In genomic region chr9:108290016-108290750, GRCm38 (mm10) we compare ENCODE assay signal across 7 mouse cellular contexts. TPM values are rescaled to one million over a fixed set of nuclear protein-coding genes. Genes with fewer than 3 reads are reported as not detected.
DNase-seq lines count a peak whose midpoint lies in the region; ATAC-seq lines count a peak whose summit lies in the region.

TSS of gene Nicn1 (plus strand) at chr9:108290429.

- peak; percentile 93 for DNase-seq in adrenal gland, adult 2 months
- DNase-seq in embryo, embryonic 11.5 days (ENCODE audit: low read depth, low spot score), result peak; percentile 92
- peak; percentile 75 to 83 for DNase-seq in gastrocnemius, postnatal 36 days
- peak; percentile 94 to 99 for DNase-seq in left cerebral cortex, postnatal 25 days (ENCODE audit: low spot score in 2 of 2)
- DNase-seq in midbrain, embryonic 10.5 days (ENCODE audit: low spot score), result peak; percentile 89
- DNase-seq in right cerebral cortex, postnatal 4 days, result peak; percentile 82

- WGBS in intestine, embryonic 15.5 days, result under 1% methylated on average over 32 of the region's 32 CpGs
- under 1% methylated on average over 32 of the region's 32 CpGs for WGBS in midbrain, embryonic 10.5 days

- peak within 1 kb of the TSS; percentile 76 for H3K4me2 ChIP-seq in intestine, embryonic 15.5 days (replicated peaks)

- no peaks in the 10 kb centered on the region for H3K9me3 ChIP-seq in intestine, embryonic 15.5 days
- H3K9me3 ChIP-seq in midbrain, embryonic 10.5 days (replicated peaks), result no peaks in the 10 kb centered on the region

- intact Hi-C loops in gastrocnemius, postnatal 36 days (cut with DNase I), result loop anchor here (5.0 kb wide), 1 partner anchor 198 kb away; the partner anchor contains the start of gene Apeh
- intact Hi-C loops in left cerebral cortex, postnatal 25 days (cut with DNase I), result no loop called here

- no peaks in the 10 kb centered on the region for H3K4me1 ChIP-seq in intestine, embryonic 15.5 days (replicated peaks)
- peaks cover 16% of the 10 kb centered on the region for H3K4me1 ChIP-seq in midbrain, embryonic 10.5 days

- peak within 1 kb of the TSS; percentile 54 for H3K9ac ChIP-seq in intestine, embryonic 15.5 days

- H3K4me3 ChIP-seq in intestine, embryonic 15.5 days (replicated peaks), result peak within 1 kb of the TSS; percentile 60
- peak within 1 kb of the TSS; percentile 67 for H3K4me3 ChIP-seq in midbrain, embryonic 10.5 days

- peak within 1 kb of the TSS; percentile 51 for H3K27ac ChIP-seq in intestine, embryonic 15.5 days
- H3K27ac ChIP-seq in midbrain, embryonic 10.5 days (replicated peaks), result peak within 1 kb of the TSS; percentile 92

- peak; percentile 99 for ATAC-seq in intestine, embryonic 15.5 days

- no peaks in the 10 kb centered on the region for H3K36me3 ChIP-seq in intestine, embryonic 15.5 days
- H3K36me3 ChIP-seq in midbrain, embryonic 10.5 days, result peaks cover 16% of the 10 kb centered on the region

- no peaks in the 10 kb centered on the region for H3K27me3 ChIP-seq in intestine, embryonic 15.5 days (replicated peaks)
- no peaks in the 10 kb centered on the region for H3K27me3 ChIP-seq in midbrain, embryonic 10.5 days (ENCODE audit: low read depth, poor library complexity, severe bottlenecking)

RNA-seq across cellular contexts. Expression of gene Nicn1, which starts in this region (rescaled TPM):
- total RNA-seq in adrenal gland, adult 2 months (2021), result 10 to 100 TPM; 17.5 to 24.9 TPM
- 16.6 and 18.8 TPM in 2 replicates for polyA plus RNA-seq in adrenal gland, adult 2 months (2012; rRNA removed)
- 10 to 100 TPM in 1 of 2 experiments, 1 to 10 TPM in 1; 9.4 to 11.4 TPM for total RNA-seq in gastrocnemius, postnatal 36 days (2021)
- polyA plus RNA-seq in intestine, embryonic 15.5 days (2015; fragmentation: Nextera tagmentation; extraction: Ambion mirVana), result 28.9 and 29.5 TPM in 2 replicates
- total RNA-seq in left cerebral cortex, postnatal 25 days (2021), result 100 to 1,000 TPM; 113 to 121 TPM
- polyA plus RNA-seq in midbrain, embryonic 10.5 days (2016; fragmentation: Nextera tagmentation; extraction: Ambion mirVana), result 44.4 and 57.3 TPM in 2 replicates

Comparison
In these comparisons a context has a peak if more than half of its experiments do, and no peak if none do; other contexts are left out.
1. Peak in every context shown above with its lines: DNase-seq, ATAC-seq, H3K4me3 ChIP-seq and H3K27ac ChIP-seq.
2. RNA of gene Nicn1 (total RNA-seq): 113 to 121 TPM in left cerebral cortex, postnatal 25 days; 17.5 to 24.9 TPM in adrenal gland, adult 2 months and 9.4 to 11.4 TPM in gastrocnemius, postnatal 36 days; every median in the first group is over 4 times any median in the second.